Mouse (Mus musculus): ENCODE measurements around the gene Rps11. TPM values are rescaled to one million over a fixed set of nuclear protein-coding genes. Genes with fewer than 3 reads are reported as not detected.
"Not testable (repeated sequence)": the region's sequence is repeated elsewhere in the genome, so short reads cannot be mapped to it uniquely, and the experiment has no call there.

Gene Rps11
- polyA plus RNA-seq, 1 experiment from 2014 or later: 1,374 TPM

- no peak overlapping the region for H3K27ac ChIP-seq (ENCODE audit: low read length)
- no peak overlapping the region for H3K4me3 ChIP-seq (replicated peaks; ENCODE audit: low read length)
- H3K36me3 ChIP-seq (ENCODE audit: control insufficient read depth, insufficient read depth, low read length): no peaks in the 10 kb centered on the region
- H3K4me2 ChIP-seq (ENCODE audit: low read depth, low read length): no peak overlapping the region
- H3K27me3 ChIP-seq (ENCODE audit: control insufficient read depth, insufficient read depth, low read length): no peaks in the 10 kb centered on the region
- H3K9ac ChIP-seq (ENCODE audit: low read length): no peak overlapping the region
- WGBS: 89% methylated on average over 8 of the region's 8 CpGs
- no peaks in the 10 kb centered on the region for H3K9me3 ChIP-seq (replicated peaks; ENCODE audit: control insufficient read depth, low read length)
- no peak for ATAC-seq (ENCODE audit: insufficient read depth, low FRiP score)
- 0 out of 2 replicates have a peak, but pooled peaks cover 11% of the 10 kb centered on the region for H3K4me1 ChIP-seq (ENCODE audit: control insufficient read depth, insufficient read depth, low read length)
Measured at GRCm38 (mm10) chr7:45098541-45099240, 25.5 kb downstream of the Rps11 start.

- 55% methylated on average over 6 of the region's 6 CpGs for WGBS
- Histone ChIP-seq H3K4me1 (ENCODE audit: control insufficient read depth, insufficient read depth, low read length) (peaks cover 15% of the 10 kb centered on the region), H3K9me3 (replicated peaks; ENCODE audit: control insufficient read depth, low read length) (no peaks in the 10 kb centered on the region), H3K4me3 (replicated peaks; ENCODE audit: low read length) (no peak overlapping the region), H3K4me2 (ENCODE audit: low read depth, low read length) (no peak overlapping the region), H3K36me3 (ENCODE audit: control insufficient read depth, insufficient read depth, low read length) (no peaks in the 10 kb centered on the region), H3K9ac (ENCODE audit: low read length) (no peak overlapping the region), H3K27me3 (ENCODE audit: control insufficient read depth, insufficient read depth, low read length) (no peaks in the 10 kb centered on the region), H3K27ac (ENCODE audit: low read length) (no peak overlapping the region)
- no peak for ATAC-seq (ENCODE audit: insufficient read depth, low FRiP score)
Measured at GRCm38 (mm10) chr7:45097479-45097878, 26.8 kb downstream of the Rps11 start.

DNA sequence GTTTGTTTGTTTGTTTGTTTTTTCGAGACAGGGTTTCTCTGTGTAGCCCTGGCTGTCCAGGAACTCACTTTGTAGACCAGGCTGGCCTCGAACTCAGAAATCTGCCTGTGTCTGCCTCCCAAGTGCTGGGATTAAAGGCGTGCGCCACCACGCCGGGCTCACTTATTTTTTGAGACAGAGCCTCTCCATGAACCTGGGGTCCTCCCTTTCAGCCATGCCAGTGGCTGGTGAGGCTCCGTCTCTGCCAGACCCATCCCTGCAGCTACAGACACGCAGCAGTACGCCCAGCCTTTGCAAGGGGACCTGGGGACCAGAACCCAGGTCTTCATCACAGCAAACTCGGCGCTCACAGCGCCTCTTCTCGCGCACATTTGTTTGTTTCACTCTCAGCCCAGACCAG, 28.3 kb downstream of the Rps11 start:
- WGBS: 94% methylated on average over 14 of the region's 14 CpGs
- not testable (repeated sequence) for H3K9ac ChIP-seq (ENCODE audit: low read length); H3K27ac ChIP-seq (ENCODE audit: low read length); H3K4me3 ChIP-seq (replicated peaks; ENCODE audit: low read length); H3K4me1 ChIP-seq (ENCODE audit: control insufficient read depth, insufficient read depth, low read length); H3K9me3 ChIP-seq (replicated peaks; ENCODE audit: control insufficient read depth, low read length); H3K36me3 ChIP-seq (ENCODE audit: control insufficient read depth, insufficient read depth, low read length); ATAC-seq (ENCODE audit: insufficient read depth, low FRiP score); H3K27me3 ChIP-seq (ENCODE audit: control insufficient read depth, insufficient read depth, low read length); H3K4me2 ChIP-seq (ENCODE audit: low read depth, low read length)

GRCm38 (mm10) chr7:45095367-45095766, 28.9 kb downstream of the Rps11 start:
- no peak for ATAC-seq (ENCODE audit: insufficient read depth, low FRiP score)
- no peak overlapping the region for H3K27ac ChIP-seq (ENCODE audit: low read length)

GRCm38 (mm10) chr7:45094121-45094520, 30.1 kb downstream of the Rps11 start:
- Histone ChIP-seq H3K27me3 (ENCODE audit: control insufficient read depth, insufficient read depth, low read length) (no peaks in the 10 kb centered on the region), H3K9ac (ENCODE audit: low read length) (no peak overlapping the region), H3K4me1 (ENCODE audit: control insufficient read depth, insufficient read depth, low read length) (peaks cover 8% of the 10 kb centered on the region), H3K36me3 (ENCODE audit: control insufficient read depth, insufficient read depth, low read length) (no peaks in the 10 kb centered on the region), H3K4me3 (replicated peaks; ENCODE audit: low read length) (no peak overlapping the region), H3K9me3 (replicated peaks; ENCODE audit: control insufficient read depth, low read length) (no peaks in the 10 kb centered on the region), H3K4me2 (ENCODE audit: low read depth, low read length) (no peak overlapping the region), H3K27ac (ENCODE audit: low read length) (no peak overlapping the region)
- 36% methylated on average over 7 of the region's 7 CpGs for WGBS
- no peak for ATAC-seq (ENCODE audit: insufficient read depth, low FRiP score)

More at GRCm38 (mm10) chr7:45095367-45095766, 28.9 kb downstream of the Rps11 start:
- H3K4me2 ChIP-seq (ENCODE audit: low read depth, low read length): no peak overlapping the region
- no peak overlapping the region for H3K9ac ChIP-seq (ENCODE audit: low read length)
- 76% methylated on average over 6 of the region's 6 CpGs for WGBS
- no peak overlapping the region for H3K4me3 ChIP-seq (replicated peaks; ENCODE audit: low read length)
- no peaks in the 10 kb centered on the region for H3K27me3 ChIP-seq (ENCODE audit: control insufficient read depth, insufficient read depth, low read length)
- H3K36me3 ChIP-seq (ENCODE audit: control insufficient read depth, insufficient read depth, low read length): no peaks in the 10 kb centered on the region
- H3K4me1 ChIP-seq (ENCODE audit: control insufficient read depth, insufficient read depth, low read length): peaks cover 8% of the 10 kb centered on the region
- H3K9me3 ChIP-seq (replicated peaks; ENCODE audit: control insufficient read depth, low read length): no peaks in the 10 kb centered on the region

GRCm38 (mm10) chr7:45093516-45093905, 30.7 kb downstream of the Rps11 start:
- 35% methylated on average over 18 of the region's 18 CpGs for WGBS

DNA sequence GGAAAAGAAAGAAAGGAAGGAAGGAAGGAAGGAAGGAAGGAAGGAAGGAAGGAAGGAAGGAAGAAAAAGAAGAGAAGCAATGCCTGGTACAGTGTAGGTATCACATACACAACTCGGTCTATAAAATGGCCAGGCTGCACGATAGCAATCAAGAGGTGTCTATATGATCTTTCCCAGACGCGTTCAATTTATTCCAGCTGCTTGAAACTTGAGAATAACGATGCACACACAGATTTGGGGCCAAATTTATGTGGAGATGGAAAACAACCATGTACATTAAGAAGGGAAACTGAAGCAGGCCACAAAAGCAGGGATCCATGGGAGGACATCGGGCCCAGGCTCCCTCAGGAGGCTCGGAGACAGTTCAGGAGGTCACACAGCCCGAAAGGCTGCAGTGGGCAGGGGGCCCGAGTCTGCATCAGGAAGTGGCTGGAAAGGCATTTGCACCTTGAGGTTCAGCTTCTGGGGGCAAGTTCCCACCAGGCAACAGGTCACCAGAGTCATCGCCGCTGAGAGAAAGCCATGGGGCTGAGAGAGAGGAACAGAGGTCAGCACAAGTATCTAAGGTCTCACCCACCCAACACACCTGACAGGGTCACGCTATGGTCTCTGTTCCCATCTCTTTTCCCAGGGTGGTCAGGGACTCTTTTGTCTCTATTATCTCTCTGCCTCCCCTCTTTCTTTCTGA, 31.3 kb downstream of the Rps11 start:
- Histone ChIP-seq H3K4me1 (ENCODE audit: control insufficient read depth, insufficient read depth, low read length) (peaks cover 8% of the 10 kb centered on the region), H3K36me3 (ENCODE audit: control insufficient read depth, insufficient read depth, low read length) (no peaks in the 10 kb centered on the region), H3K9me3 (replicated peaks; ENCODE audit: control insufficient read depth, low read length) (no peaks in the 10 kb centered on the region), H3K27ac (ENCODE audit: low read length) (peak overlapping the region; percentile 73), H3K27me3 (ENCODE audit: control insufficient read depth, insufficient read depth, low read length) (no peaks in the 10 kb centered on the region), H3K4me3 (replicated peaks; ENCODE audit: low read length) (no peak overlapping the region), H3K4me2 (ENCODE audit: low read depth, low read length) (0 out of 2 replicates have a peak overlapping the region, but pooled peaks have one; percentile 15), H3K9ac (ENCODE audit: low read length) (no peak overlapping the region; the same call in 1 of the 2 replicates)
- no peak for ATAC-seq (ENCODE audit: insufficient read depth, low FRiP score)
- WGBS: 39% methylated on average over 12 of the region's 12 CpGs

More at GRCm38 (mm10) chr7:45093516-45093905, 30.7 kb downstream of the Rps11 start:
- Histone ChIP-seq H3K27ac (ENCODE audit: low read length) (peak overlapping the region; percentile 73), H3K4me3 (replicated peaks; ENCODE audit: low read length) (no peak overlapping the region), H3K27me3 (ENCODE audit: control insufficient read depth, insufficient read depth, low read length) (no peaks in the 10 kb centered on the region), H3K9ac (ENCODE audit: low read length) (no peak overlapping the region; the same call in 1 of the 2 replicates), H3K4me2 (ENCODE audit: low read depth, low read length) (no peak overlapping the region), H3K9me3 (replicated peaks; ENCODE audit: control insufficient read depth, low read length) (no peaks in the 10 kb centered on the region), H3K4me1 (ENCODE audit: control insufficient read depth, insufficient read depth, low read length) (peaks cover 8% of the 10 kb centered on the region), H3K36me3 (ENCODE audit: control insufficient read depth, insufficient read depth, low read length) (no peaks in the 10 kb centered on the region)
- ATAC-seq (ENCODE audit: insufficient read depth, low FRiP score): no peak

DNA sequence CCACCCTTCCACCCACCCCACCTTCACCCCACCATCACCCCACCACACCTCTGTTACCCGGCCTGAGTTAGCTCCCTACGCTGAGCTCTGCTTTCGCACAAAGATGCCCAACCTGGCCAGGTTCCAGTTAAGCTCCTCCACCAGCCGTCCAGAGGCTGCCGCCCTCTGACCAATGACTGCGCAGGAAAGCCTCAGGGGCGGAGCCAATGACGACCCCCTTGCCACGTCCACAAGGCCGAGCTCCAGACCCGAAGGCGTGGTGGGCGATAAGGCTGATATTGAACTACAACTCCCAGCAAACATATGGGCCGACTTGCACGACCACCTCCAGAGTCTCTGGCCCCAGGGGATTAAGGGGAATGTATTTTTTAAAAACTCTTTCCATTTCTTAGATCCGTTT, 32.2 kb downstream of the Rps11 start, which contains the start of gene Rcn3:
Gene Rcn3 (minus strand): TSS at position 174 of the 400 bp plus-strand sequence.
- WGBS: under 1% methylated on average over 16 of the region's 16 CpGs
- peak; percentile 95 for ATAC-seq (ENCODE audit: insufficient read depth, low FRiP score)
- H3K36me3 ChIP-seq (ENCODE audit: control insufficient read depth, insufficient read depth, low read length): 0 out of 2 replicates have a peak, but pooled peaks cover 3% of the 10 kb centered on the region

More for the DNA sequence above, 32.2 kb downstream of the Rps11 start, which contains the start of gene Rcn3:
- Histone ChIP-seq H3K9ac (ENCODE audit: low read length) (peak within 1 kb of the TSS; percentile 81), H3K9me3 (replicated peaks; ENCODE audit: control insufficient read depth, low read length) (no peaks in the 10 kb centered on the region), H3K4me2 (ENCODE audit: low read depth, low read length) (peak within 1 kb of the TSS; percentile 56), H3K27me3 (ENCODE audit: control insufficient read depth, insufficient read depth, low read length) (no peaks in the 10 kb centered on the region), H3K27ac (ENCODE audit: low read length) (peak within 1 kb of the TSS; percentile 90), H3K4me1 (ENCODE audit: control insufficient read depth, insufficient read depth, low read length) (peaks cover 8% of the 10 kb centered on the region), H3K4me3 (replicated peaks; ENCODE audit: low read length) (peak within 1 kb of the TSS; percentile 49)
